Mouse (Mus musculus) myocyte (in vitro differentiated cells): Measurements from ENCODE around the gene Gprc5d.

Source experiments
- E2F4 ChIP-seq: IDR thresholded peaks from one replicate; pipeline ENCODE4 v1.6.1; 2011; ENCODE audit warnings: mild to moderate bottlenecking, control low read depth, moderate library complexity; ENCODE audit not compliant: insufficient read depth
- MYOD1 ChIP-seq, 3 experiments: IDR thresholded peaks; one replicate each; pipeline ENCODE4 v1.6.1; 2011; ENCODE audit warnings: control low read depth in 2 of 3, low read depth in 2 of 3, mild to moderate bottlenecking in 2 of 3, moderate library complexity in 1 of 3; ENCODE audit not compliant: insufficient read length in 2 of 3, control insufficient read depth in 1 of 3
- POLR2A ChIP-seq: IDR thresholded peaks from one replicate; pipeline ENCODE4 v1.6.1; 2011; ENCODE audit warnings: low read depth, mild to moderate bottlenecking, control low read depth, moderate library complexity; ENCODE audit not compliant: insufficient read length
- POLR2AphosphoS2 ChIP-seq: IDR thresholded peaks from one replicate; pipeline ENCODE4 v1.6.1; 2011; ENCODE audit warnings: low read depth, control low read depth; ENCODE audit not compliant: insufficient read length
- TCF12 ChIP-seq: IDR thresholded peaks from one replicate; pipeline ENCODE4 v1.6.1; 2011; ENCODE audit warnings: mild to moderate bottlenecking, control low read depth; ENCODE audit not compliant: poor library complexity, insufficient read depth, severe bottlenecking
- TCF3 ChIP-seq: IDR thresholded peaks from one replicate; pipeline ENCODE4 v1.6.1; 2011; ENCODE audit warnings: low read depth, control low read depth; ENCODE audit not compliant: insufficient read length

DNA sequence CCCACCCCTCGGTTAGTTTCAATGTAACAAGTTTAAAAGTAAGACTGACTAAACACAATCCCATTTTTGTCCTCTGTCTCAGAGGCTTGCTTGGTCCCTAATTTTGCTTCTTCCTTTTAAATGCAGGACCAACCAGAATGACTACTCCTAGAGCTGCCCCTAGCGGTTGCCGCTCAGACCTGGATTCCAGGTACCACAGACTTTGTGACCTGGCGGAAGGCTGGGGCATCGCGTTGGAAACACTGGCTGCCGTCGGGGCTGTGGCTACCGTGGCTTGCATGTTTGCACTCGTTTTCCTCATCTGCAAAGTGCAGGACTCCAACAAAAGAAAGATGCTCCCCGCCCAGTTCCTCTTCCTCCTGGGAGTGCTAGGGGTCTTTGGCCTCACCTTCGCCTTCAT is 39.7 kb downstream of the Gprc5d start:
- TF ChIP-seq POLR2A (no peak), MYOD1 (IDR thresholded peaks at IDR 0.05; ENCODE audit: control insufficient read depth in 1 of 3, insufficient read length in 2 of 3, low read depth in 2 of 3) (no peak), TCF3 (no peak), E2F4 (no peak), TCF12 (no peak), POLR2AphosphoS2 (no peak)
